Mouse (Mus musculus): ENCODE measurements around the gene Prr14.
A peak's percentile ranks its signal among the peaks of the same experiment; 100 is the strongest.

Gene Prr14

DNA sequence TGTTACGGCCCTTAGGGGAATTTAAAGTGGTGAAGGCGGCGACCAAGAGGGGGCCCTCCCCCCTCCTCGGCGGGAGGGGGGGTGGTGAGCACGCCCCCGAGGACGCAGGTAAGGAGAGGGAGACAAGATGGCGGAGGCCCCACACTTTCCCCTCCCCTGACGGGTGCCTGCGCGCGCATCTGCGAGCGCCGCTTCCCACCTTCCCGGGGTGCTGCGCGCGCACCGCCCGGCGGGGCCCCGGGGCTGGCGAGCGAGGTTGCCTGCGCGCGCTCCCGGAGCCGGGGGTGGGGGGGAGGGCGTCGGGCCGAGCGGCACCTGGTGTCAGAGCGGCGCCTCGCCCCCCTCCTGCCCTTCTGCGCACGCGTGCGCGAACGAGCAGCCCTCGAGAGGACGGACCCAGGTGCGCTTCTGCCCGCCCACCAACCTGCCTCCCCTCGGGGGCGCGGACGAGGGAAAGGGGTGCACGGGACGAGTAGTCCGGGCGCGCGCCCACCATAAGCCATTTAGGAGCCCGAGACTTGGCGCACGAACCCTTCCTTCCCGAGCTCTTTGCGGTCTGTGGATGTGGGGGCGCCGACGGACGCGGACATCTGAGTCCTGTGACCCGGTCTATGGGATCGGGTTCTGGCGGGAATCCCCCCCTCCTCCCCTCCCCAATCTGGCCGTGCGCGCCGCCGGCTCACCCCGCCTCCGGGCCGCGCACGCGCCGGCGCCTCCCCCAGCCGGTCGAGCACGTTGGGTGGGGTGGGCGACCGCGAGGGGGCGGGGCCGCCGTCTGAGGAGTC, 53.0 kb downstream of the Prr14 start:
- peak; percentile 91 to 94 for DNase-seq

DNA sequence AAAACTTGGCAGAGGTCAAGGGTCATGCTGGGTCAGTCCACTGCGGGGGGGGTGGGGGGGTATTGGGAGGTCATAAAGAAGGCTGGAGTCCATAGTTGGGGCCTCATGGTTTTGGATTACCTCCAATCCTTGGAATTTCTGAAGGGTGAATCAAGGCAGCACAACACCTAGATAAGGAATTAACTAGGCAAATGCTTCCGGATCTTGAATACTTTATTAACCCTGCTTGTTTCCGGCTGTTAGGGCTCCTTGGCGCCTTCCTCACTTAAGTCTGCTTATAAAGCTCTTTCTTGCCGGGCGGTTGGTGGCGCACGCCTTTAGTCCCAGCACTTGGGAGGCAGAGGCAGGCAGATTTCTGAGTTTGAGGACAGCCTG, 53.6 kb downstream of the Prr14 start:
- DNase-seq, result no peak

DNA sequence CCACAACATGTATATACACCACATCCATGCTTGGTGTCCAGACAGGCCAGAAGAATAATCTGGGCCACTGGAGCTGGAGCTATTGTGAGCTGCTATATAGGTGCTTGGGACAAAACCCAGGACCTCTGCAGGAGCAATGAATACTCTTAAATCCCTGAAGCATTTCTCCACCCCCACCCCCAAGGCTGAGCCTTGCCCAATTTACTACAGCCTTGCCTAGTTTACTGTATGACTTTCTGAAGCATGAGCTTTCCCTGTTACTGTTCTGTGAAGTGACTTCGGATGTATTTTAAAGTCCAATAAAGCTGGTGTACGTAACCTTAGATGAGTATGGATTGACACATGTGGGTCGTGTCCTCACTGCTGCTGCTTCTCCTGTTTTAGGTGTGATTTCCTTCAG, 54.4 kb downstream of the Prr14 start:
- DNase-seq, result peak in 1 of 2 experiments; percentile 8

DNA sequence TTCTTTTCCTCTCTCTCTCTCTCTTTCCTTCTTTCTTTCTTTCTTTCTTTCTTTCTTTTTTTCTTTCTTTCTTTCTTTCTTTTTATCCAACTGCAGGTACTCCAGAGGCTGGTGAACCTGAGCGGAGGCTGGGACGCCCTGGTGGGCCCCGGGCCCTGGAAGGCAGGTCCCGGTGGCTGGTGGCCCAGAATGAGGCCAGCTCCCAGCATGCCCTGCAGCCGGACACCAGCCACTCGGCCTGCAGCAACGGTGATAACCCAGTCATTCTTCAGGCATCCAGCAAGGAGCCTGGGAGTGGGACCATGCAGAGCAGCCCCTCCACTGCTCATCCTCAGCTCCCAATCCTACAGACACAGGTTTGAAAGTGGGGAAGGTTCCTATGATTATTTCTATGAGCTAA, 56.4 kb downstream of the Prr14 start:
- no peak for DNase-seq

DNA sequence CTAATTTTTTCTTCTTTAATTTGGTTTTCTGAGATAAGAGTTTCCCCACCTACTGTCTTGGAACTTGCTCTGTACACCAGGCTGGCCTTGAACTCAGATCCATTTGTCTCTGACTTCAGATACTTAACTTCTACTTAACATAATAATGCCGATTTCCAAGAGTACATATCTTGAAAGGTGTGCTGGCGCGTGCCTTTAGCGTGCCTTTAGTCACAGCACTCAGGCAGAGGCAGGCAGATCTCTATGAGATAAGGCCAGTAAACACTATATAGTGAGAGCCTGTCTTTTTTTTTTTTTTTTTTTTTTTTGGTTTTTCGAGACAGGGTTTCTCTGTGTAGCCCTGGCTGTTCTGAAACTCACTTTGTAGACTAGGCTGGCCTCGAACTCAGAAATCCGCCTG, 56.9 kb downstream of the Prr14 start:
- DNase-seq, result no peak

DNA sequence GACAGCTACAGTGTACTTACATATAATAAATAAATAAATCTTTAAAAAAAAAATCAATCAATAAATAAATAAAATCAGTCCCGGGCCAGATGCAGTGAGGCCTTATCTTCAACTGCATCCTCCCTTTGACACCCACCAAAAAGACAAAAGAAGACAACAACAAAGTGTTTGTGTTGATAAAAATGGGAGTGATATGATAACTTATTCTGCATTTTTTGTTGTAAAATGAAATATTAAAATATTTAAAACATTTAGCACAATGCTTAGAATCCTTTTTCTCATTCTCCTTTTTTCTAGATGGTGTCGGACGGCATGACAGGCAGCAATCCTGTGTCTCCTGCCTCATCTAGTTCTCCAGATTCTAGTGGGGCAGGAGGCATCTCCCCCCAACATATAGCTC, 59.9 kb downstream of the Prr14 start, which contains the start of gene Gm42715:
Gm42715 (plus strand) TSS at position 301 of the 400 bp plus-strand sequence.
- DNase-seq, result no peak
